In genomic region chr15:77694687-77695295, GRCm38 (mm10) we compare ENCODE assay signal across 8 mouse cellular contexts. TPM values are rescaled to one million over a fixed set of nuclear protein-coding genes. Genes with fewer than 3 reads are reported as not detected.
A peak's percentile ranks its signal among the peaks of the same experiment; 100 is the strongest.
DNase-seq lines count a peak whose midpoint lies in the region; ATAC-seq and TF ChIP-seq lines count a peak whose summit lies in the region.
"Not testable (repeated sequence)": the region's sequence is repeated elsewhere in the genome, so short reads cannot be mapped to it uniquely, and the experiment has no call there.
"Had no signal": no experiment of that assay in that cellular context is flagged by ENCODE, and none has a peak within 500 bp of the region (broad histone marks: within the 10 kb centered on the region; RNA-seq: fewer than 3 reads in every experiment).

No protein-coding gene starts in this region.

- peak; percentile 8; the same call in 1 of the 2 replicates for TF ChIP-seq CTCF in testis, adult 2 months (IDR thresholded peaks at IDR 0.05; ENCODE audit: control insufficient read depth, insufficient read depth, insufficient replicate concordance, low read depth, low read length)

- H3K9ac ChIP-seq in intestine, embryonic 16.5 days (ENCODE audit: low read depth, low read length): not testable (repeated sequence)

- not testable (repeated sequence) for H3K9me3 ChIP-seq in intestine, embryonic 16.5 days (ENCODE audit: control insufficient read depth, low read length)

- whole genome bisulfite sequencing in intestine, embryonic 16.5 days: 36% methylated on average over 11 of the region's 15 CpGs

- not testable (repeated sequence) for H3K4me1 ChIP-seq in intestine, embryonic 16.5 days (ENCODE audit: control insufficient read depth, insufficient read depth, low read length); testis, adult 2 months (ENCODE audit: control insufficient read depth, insufficient read depth, low read length)

- H3K4me2 ChIP-seq in intestine, embryonic 16.5 days (ENCODE audit: low read depth, low read length): not testable (repeated sequence)

- peak; percentile 63; the same call in 1 of the 2 replicates for ATAC-seq in erythroid progenitor cell, adult 5-6 weeks (replicated peaks; ENCODE audit: low FRiP score, poor library complexity, severe bottlenecking)
- ATAC-seq in intestine, embryonic 16.5 days: peak; percentile 33; the same call in 1 of the 2 replicates

- not testable (repeated sequence) for TF ChIP-seq POLR2A in testis, adult 2 months (IDR thresholded peaks at IDR 0.05; ENCODE audit: control insufficient read depth, low read depth, low read length)

- H3K4me3 ChIP-seq in intestine, embryonic 16.5 days (ENCODE audit: low read length); testis, adult 2 months (ENCODE audit: control insufficient read depth, low read depth, low read length): not testable (repeated sequence)

- not testable (repeated sequence) for H3K36me3 ChIP-seq in intestine, embryonic 16.5 days (ENCODE audit: control insufficient read depth, insufficient read depth, low read length); testis, adult 2 months (ENCODE audit: control insufficient read depth, insufficient read depth, low read length)

- DNase-seq in NIH3T3 (ENCODE audit: low read depth) (peak; percentile 76), liver (peak; percentile 47)
- DNase-seq in cerebellum, adult 11 months: peak; percentile 1
- peak; percentile 22 for DNase-seq in neural tube, embryonic 10.5 days (ENCODE audit: extremely low spot score, low spot score)

- H3K27ac ChIP-seq in intestine, embryonic 16.5 days (ENCODE audit: low read length); testis, adult 2 months (ENCODE audit: control insufficient read depth, insufficient read depth, low read depth, low read length): not testable (repeated sequence)

- H3K27me3 ChIP-seq in intestine, embryonic 16.5 days (replicated peaks; ENCODE audit: control insufficient read depth, insufficient read depth, low read length); testis, adult 2 months (ENCODE audit: control insufficient read depth, insufficient read depth, low read length): not testable (repeated sequence)

RNA-seq across cellular contexts. Expression of gene Apol7e, which starts 3.9 kb away (rescaled TPM):
- 0.84 TPM in 1 of 2 replicates, not detected in the other for total RNA-seq in erythroid progenitor cell, adult 5-6 weeks (2015; ENCODE audit: low replicate concordance)
- not detected in 2 replicates for total RNA-seq in erythroid progenitor cell, adult 5-6 weeks (2017; ENCODE audit: low replicate concordance)
- 0.50 and 0.70 TPM in 2 replicates for polyA plus RNA-seq in intestine, embryonic 16.5 days (2015; fragmentation: Nextera tagmentation; extraction: Ambion mirVana)
- polyA plus RNA-seq in testis, adult 2 months (2012; rRNA removed): not detected in 2 replicates
- polyA plus RNA-seq: myocyte had no signal

RNA-seq across cellular contexts. Expression of gene Apol9b, which starts 34.0 kb away (rescaled TPM):
- 1.1 TPM in 1 of 2 replicates, not detected in the other for total RNA-seq in erythroid progenitor cell, adult 5-6 weeks (2015; ENCODE audit: low replicate concordance)
- total RNA-seq in erythroid progenitor cell, adult 5-6 weeks (2017; ENCODE audit: low replicate concordance): not detected in 2 replicates
- 0.11 and 0.13 TPM in 2 replicates for polyA plus RNA-seq in intestine, embryonic 16.5 days (2015; fragmentation: Nextera tagmentation; extraction: Ambion mirVana)
- not detected in 2 replicates for polyA plus RNA-seq in testis, adult 2 months (2012; rRNA removed)

RNA-seq across cellular contexts. Expression of gene Apol11b, which starts 51.7 kb away (rescaled TPM):
- 138 and 145 TPM in 2 replicates for total RNA-seq in erythroid progenitor cell, adult 5-6 weeks (2015; ENCODE audit: low replicate concordance)
- total RNA-seq in erythroid progenitor cell, adult 5-6 weeks (2017; ENCODE audit: low replicate concordance): 338 and 373 TPM in 2 replicates
- polyA plus RNA-seq in intestine, embryonic 16.5 days (2015; fragmentation: Nextera tagmentation; extraction: Ambion mirVana): 0.17 TPM in 1 of 2 replicates, not detected in the other
- polyA plus RNA-seq in testis, adult 2 months (2012; rRNA removed): 0.05 TPM in 1 of 2 replicates, not detected in the other

Comparison
In these comparisons a context has a peak if more than half of its experiments do, and no peak if none do; other contexts are left out.
1. DNase-seq: peak in every context shown above with its lines; median percentile 76 in NIH3T3; 47 in liver; 22 in neural tube, embryonic 10.5 days; 1 in cerebellum, adult 11 months.